Mouse (Mus musculus) megakaryocyte, embryonic 14.5 days (primary cell): ENCODE data around the gene Ptprg.

Source experiments
- FLI1 ChIP-seq: IDR thresholded peaks from 2 replicates; pipeline ENCODE4 v1.6.1; 2012; ENCODE audit warnings: low read length, inconsistent platforms, mixed read lengths
- GATA1 ChIP-seq: IDR thresholded peaks from 3 replicates; pipeline ENCODE4 v1.6.1; 2012; ENCODE audit warnings: mixed read lengths, low read length, inconsistent platforms, borderline replicate concordance

DNA sequence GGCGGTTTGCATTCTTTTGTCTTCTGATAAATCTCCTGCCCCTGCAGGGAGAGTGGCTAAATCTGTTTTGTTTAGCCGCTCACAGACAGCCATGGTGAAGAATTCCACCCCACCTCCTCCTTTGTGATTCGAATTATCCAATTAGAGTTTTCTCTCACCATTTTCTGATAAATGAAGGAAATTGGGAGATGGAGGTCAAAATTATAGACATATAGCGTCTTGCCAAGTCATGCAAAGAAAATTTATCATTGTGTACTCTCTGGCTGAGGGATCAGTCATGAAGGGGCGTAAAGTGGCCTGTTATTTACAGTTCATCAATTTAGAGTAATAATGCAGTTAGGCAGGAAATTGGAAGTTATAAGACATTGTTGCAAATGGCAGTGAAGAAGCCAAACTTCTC lies 168.8 kb downstream of the Ptprg start:
- TF ChIP-seq GATA1 (no peak), FLI1 (no peak)
